Mouse (Mus musculus) testis, postnatal 14 days (tissue): ENCODE results near the gene E130114P18Rik.

ENCODE experiments used
- DNase-seq: peaks from one replicate; pipeline ENCODE4 v3.0.0; 2021; ENCODE audit warnings: low spot score

The E130114P18Rik gene

DNA sequence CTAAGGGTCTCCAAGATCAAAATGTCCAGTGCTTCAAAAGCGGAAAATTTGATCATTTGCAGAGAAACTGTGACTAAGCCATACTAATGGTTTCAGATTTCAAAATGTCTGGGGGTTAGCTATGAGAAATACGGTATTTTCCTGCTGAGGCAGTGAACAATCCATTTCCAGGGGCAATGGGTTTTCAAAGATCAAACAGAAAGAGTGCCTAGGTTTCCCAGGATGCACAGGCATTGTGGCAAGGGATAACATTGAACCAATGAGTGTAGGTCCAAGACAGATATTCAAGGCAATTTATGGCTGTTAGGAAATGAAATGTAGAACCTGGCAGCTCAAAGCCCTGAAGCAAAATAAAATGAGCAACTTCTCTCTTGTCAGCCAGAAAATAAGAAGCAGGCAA is 220.3 kb downstream of the E130114P18Rik start:
- no peak for DNase-seq

DNA sequence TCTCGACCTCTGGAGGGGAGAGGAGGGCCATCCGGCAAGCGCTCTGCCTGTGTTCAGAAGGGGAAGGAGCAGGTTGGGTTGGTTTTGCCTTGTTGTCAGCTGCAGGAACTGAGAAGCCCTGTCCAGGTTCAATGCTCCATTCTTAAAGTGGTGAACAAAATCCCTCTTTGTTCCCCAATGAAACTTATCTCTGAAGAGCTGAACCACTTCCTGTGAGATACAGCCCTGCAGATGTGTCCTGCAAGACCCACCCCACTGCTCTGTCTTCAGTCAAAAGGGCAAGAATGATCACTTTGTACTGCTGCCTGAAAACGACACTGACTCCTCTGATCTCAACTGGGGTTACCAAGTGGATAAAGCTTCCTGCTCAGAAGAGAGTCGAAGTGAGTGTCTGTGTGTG is 233.9 kb downstream of the E130114P18Rik start:
- no peak for DNase-seq

DNA sequence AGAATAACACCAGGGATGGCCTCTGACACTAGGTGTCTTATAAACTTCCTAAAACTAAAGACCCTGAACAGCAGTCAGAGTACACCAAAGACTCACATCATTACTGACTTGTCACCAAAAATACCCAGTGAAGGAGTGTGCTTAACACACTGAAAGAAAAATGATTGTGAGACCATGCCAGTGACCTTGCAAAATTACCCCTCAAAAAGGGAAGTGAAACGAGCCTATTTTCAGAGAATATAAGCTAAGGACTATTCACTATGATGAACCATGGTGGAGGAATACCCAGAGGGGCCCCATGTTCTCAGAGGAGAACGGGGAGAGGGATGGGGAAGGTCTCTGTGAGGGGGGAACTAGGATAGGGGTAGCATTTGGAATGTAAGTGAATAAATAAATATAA is 245.8 kb downstream of the E130114P18Rik start:
- no peak for DNase-seq

DNA sequence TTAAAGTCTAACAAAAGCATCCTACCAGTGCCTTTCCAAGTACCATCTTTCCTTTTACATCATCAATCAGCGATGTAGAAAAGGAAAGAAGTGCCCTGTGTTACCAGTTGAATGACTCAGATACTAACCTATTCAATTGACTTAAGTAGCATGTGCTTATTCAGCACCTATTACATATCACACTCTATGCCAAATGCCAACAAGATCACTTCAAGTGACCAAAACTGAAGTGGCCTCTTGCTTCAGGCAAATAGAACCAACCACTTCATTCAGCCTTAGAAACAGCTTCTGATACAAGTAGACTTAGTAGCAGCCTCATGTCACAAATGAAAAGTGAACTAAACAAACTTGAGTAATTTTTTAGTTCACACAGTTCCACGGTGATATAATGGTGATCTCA is 249.4 kb downstream of the E130114P18Rik start:
- DNase-seq, result no peak
